Mouse (Mus musculus) neutrophil, adult 5-6 weeks (primary cell): Measurements from ENCODE around the gene Adnp. TPM values are rescaled to one million over a fixed set of nuclear protein-coding genes. Genes with fewer than 3 reads are reported as not detected.

Source experiments
- ATAC-seq: fragments of 151-379, 151-347 bp; 2 replicates; pipeline ENCODE4 v1.8.0; 2017; ENCODE audit warnings: mild to moderate bottlenecking, moderate TSS enrichment; ENCODE audit not compliant: insufficient number of reproducible peaks, poor library complexity, low FRiP score, severe bottlenecking; ENCODE audit errors: extremely low read depth
- total RNA-seq: library from RNA; stranded (forward); fragments of 200-1000 nt; gene quantifications from 2 replicates; pipeline ENCODE4 v1.2.3, GENCODE M21; 2017

The Adnp gene
- total RNA-seq, 1 experiment from 2014 or later: 8.1 TPM

DNA sequence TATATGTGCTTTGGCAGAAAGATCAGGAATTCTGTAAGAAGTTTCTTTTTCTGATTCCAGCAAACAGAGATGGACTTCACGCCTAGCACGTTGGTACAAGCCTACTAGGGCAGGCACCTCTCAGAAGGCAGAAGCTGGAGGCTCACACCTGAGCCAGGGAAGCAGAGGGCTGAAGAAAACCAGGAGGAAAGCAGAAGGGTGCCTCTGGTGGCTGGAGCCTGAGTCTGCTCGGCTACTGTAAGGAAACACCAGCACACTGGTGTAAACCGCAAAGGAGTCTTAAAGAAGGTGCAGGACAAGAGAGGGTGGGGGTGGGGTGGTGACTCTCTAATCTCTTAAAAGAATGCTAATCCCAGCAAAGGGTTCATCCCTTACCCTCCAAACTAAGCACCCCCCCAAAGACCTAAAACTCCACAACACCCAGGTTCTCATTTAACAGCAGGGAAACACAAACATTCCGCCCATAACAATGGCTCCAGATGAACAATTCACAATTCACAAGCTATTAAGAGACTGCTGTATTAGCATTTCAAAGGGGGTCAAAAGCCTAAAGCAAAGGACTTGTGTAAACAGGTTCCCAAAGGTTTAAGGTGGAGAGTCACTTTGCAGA is 7.0 kb upstream of the Adnp start:
- ATAC-seq: no peak

DNA sequence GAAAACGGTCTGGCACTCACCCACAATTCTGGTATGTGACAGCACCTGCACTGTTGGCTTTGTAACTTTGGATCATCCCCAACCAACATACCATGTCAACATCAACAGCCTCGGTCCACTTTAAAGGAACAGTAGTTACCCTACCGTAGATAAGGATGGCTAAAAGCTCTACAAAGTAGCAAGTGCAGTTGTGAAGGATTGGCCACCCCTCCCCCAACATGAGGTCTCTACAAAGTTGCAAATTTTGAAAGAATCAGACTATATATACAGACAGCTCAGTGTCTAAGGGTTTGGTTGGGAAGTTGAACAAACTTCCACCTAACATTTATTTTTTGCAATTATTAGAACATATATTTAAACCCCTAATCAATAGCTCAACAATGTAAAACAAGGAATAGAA is 971 bp upstream of the Adnp start:
- no peak for ATAC-seq

DNA sequence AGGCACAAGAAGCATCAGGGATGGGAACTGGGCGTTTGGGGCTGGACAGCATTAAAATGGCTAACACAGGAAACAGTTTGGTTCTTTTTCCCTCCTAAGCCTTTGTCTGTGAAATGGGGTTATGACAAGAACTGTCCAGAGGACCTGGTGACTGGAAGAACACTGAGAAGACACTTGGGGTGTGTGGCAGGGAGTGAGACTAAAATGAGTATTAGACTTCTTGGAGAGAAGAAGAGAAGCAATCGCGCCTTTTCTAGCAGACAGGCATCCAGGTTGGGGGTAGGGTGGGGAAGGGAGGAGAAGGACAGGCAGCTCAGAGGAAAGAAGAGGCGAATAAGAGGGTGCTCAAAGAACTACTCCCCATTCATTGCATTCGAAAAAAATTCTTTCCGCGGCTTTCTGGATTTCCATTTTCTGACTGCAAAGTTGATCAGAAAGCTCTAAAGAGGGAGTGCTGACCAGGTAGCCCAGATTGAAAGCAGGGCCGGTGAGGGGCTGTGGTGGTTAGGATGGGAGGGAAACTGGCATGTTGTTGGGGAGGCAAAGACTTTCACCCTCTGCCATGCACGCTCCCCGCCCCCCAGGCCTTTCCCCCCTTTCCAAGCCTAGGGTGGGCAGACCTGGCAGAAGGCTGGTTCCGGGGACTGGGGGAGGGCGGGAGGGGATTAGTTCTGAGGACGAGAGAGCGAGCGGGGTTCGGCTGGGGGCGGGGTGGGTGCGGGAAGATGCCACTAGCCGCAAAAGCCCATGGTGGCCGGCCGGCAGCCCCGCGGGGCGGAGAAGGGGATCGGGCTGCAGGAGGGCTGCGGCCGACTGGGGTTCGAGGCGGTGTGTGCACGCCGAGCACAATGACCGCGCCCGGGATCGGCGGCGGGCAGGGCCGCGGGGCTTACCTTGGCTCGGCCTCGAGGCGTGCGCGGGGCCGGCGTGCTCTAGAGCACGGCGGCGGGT is 956 bp downstream of the Adnp start:
- ATAC-seq: no peak

DNA sequence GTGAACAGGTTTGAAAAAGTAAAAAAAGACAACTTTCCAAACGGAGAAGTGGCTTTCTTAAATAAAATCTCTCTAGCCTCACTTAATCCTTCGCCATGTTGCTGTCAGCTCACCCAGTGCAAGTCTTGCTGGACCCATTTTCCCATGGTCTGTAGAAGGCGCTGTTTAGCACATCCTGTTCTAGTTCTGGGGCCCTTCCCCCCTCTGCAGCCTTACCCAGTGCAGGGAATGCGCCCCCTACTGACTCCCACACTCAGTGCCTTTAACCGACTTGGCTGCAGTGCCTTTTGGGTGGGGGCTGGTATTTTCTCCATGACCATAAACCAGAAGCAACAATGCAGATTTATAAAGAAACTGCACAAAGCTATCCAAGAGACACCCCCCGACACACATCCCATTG is 1.6 kb downstream of the Adnp start:
- peak; percentile 75 for ATAC-seq

DNA sequence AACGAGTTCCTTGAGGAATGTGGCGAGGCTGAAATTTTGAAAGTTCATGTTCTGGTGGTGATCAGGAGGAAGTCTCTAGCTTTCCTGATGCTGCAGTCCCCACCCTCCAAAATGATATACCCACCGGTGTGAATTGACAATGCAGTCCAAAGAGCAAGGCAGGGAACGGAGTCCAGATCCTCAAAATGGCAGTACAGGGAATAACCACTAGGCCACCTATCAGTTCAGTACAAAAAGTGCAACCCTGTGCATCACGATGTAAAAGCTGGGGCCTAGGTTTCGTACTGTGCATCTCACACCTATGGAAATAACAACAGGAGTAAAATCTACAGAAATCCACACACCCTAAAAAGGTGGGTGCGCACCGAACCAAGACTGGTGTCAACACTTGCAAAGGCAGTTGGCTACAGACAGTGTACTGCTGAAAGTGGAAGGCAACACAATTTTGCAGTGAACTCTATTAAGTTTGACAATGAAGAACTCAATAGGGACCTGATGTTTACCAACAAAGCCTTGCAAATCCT is 2.4 kb downstream of the Adnp start:
- no peak for ATAC-seq

DNA sequence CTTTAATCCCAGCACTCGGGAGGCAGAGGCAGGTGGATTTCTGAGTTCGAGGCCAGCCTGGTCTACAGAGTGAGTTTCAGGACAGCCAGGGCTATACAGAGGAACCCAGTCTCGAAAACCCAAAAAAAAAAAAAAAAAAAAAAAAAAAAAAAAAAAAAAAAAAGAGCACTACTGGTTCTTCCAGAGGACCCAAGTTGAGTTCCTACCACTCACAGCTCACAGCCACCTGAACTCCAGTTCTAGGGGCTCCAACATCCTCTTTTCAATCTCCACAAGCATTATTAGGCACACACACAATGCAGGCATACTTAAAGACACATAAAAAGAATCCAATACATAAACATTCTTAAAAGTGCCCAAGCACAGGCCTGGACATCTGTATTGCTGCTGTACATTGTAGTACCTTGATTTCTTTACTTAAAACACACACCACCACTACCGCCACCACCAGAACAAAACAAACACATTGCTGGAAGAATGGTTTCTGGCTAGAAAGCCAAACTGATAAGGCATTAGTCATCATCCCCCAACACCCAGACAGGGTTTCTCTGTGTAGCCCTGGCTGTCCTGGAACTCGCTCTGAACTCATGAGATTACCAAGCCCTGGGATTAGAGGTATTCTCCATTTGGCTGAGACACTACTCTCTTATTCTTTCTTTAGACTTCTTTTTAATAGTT is 6.8 kb downstream of the Adnp start:
- no peak for ATAC-seq

DNA sequence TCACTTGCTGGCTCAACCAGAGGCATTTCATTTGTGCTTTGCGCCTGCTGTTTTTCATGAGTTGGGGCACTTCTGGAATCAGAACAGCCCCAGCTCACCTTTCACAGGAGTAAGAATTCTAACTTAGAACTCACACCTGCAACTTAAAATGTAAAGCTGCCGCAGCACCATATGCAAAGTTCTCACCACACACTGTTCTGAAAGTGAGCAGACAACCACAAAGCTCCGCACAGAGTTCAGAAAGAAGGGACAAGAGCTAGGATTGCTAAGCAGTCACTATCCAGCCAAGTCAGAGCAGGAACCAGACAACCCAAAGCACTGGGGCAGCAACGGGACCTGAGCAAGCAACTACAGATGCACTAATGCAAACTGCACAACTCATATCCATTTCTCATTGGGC is 7.4 kb downstream of the Adnp start:
- ATAC-seq: no peak

DNA sequence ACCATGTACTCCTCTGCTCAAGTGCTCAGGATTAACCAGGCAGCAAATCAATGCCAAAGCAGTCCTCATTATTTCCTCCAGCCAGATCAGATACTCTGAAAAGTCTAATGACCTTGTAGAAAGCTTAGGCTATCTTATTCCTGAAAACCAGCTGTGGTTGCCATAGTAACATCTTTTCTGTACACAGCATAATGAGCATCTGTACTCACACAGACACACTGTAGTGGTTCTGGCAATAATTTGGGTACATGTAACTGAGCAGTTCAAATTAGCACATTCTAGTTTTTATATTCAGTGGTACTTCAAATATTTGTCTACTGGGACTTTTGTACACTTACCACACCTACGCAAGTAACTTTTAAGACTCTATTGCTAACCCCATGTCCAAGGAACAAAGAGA is 8.5 kb downstream of the Adnp start:
- ATAC-seq: no peak

DNA sequence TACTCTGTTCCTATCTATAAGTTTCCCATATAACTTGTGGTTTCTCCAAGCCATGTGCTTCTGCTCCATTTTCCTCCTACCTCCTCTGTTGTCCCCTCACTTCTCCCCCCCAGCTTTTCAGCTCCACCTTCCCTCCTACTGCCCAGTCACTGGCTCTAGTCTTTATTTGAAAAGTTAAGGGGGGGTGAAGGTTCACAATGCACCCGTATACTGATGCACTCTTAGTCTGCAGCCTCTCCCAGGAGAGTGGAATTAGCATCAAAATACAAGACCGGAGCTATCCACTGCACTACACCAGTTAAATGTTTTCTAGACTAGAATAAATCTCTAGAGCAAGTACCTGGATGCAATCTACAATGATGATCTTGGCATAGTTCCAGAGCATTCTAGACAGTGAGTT is 11.2 kb downstream of the Adnp start:
- no peak for ATAC-seq

DNA sequence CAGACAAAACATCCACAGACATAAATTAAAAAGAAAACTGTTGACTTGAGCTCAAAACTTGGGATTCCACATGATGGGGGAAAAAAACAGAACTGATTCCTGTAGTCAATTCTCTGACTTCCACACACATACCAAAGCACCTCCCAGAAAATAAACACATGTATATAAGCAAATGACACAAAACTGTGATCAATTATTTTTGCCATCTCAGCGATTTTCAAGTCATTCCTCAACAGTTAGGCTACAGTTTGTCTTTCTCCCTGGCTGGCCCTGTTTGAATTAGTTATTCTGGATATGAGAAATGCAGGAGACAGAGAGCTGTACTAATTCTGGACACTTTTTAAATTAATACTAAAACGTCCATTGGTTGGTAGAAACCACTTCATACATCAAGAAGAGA is 13.2 kb downstream of the Adnp start:
- no peak for ATAC-seq

DNA sequence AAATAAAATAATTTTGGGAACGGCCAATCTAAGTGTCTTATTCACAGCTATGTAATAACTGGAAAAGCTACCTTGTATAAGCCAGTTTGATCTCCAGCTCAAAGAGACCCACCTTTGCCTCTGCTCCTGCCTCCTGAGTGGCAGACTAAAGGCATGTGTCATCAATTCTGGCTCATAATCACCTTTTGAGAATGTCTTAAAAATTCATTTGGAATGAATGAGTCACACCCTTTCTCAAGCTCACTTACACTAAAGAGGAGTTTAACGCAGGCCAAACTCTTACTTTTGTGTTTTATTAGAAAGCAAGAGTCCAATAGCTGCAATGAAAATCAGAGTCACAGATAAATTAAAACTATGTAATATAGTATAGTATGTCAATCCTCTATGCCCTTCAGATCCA is 15.1 kb downstream of the Adnp start:
- ATAC-seq: no peak

DNA sequence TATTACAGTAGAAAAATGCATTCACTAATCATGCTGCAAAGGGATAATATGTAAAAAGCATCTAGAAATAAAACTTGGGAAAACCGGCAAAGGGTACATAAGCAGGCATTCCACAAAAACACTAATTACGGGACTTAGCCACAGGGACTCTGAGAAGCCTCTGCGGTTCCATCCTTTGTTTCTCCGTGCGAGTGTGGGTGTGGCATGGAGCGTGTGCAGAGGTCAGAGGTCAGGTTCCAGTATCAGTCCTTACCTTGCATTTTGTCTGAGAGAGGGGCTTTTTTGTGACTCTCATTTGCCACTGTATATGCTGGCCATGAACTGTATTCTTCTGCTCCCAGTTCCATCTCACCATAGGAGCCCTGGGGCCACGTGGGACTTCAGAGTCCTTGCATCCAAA is 31.0 kb downstream of the Adnp start:
- no peak for ATAC-seq

DNA sequence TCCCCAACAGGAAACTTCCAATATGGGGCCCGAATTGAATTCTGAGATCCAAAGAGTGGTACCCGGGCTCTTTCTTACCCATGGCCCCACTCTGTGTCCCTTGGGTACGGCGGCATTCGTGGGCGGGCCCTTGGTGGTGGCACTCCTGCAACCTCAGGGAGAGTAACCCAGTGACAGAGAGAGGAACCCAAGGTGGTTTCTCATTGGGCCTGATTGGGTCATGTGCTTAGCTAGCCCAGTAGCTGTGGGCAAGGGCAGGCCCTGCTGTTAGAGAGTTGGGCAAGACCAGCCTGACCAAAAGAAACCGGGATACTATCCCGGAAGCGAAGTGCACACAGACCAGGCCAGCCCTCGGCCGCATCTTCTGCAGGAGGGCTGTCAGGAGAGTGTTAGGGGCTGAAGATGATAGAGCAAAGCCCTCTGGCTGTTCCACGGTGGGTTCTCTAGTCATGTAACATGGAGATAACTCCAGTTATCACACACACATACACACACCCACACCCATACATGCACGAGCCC is 36.7 kb downstream of the Adnp start:
- ATAC-seq: peak; percentile 93

DNA sequence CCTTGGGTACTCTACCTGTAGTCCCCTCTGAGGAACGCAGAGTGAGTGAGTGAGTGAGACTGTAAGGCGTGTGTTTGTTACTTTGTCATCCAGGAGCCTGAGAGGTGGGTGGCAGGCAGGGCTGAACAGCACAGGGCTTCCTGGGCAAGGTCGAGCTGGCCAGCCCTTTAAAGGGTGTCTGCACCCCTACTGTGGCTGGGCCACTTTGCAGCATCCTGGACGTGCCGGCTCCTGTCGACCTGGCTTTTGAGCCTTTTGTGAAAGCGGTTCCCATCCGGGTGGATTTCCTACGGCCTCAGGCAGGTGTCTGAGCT is 37.2 kb downstream of the Adnp start:
- no peak for ATAC-seq

DNA sequence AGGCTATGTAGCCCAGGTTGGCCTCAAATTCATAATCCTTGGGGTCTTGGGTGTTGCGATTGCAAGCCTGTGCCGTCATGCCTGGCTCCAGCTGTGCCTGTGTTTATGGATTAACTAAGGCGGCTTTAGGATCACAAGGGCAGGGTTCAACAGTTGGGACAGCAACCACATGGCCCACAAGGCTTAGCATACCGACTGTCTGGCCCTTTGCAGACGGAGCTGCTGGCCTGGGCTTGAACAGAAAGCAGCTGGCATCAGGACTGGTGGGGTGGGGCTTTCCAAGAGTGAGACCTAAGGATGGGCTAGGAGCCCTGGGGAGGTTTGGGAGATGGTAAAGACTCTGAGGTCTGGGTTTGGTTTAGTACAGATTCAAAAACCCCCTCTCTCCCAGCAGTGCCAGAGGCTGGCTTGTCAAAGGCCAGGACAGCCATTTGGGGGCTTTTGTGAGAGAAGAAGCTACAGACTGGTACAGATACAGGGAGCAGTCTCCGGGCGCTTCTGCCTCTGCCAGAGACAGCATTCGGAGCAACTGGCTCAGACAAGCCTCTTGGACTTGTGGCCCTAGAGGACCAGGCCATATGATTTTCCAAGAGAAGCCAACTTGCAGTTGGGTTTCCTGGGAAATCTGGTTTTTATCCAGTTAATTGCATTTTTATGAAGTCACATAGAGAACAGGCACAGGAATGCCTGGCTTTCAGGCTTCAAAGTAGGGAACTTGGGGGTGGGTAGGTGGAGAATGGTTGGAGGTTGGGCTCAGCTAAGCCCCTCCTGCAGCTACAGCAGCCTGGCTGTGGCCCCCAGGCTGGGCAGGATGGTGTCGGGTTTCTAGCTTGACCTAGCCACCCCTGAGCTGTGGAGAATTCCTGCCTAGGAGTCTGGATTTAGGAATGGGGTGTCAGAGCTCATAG is 37.8 kb downstream of the Adnp start:
- no peak for ATAC-seq

DNA sequence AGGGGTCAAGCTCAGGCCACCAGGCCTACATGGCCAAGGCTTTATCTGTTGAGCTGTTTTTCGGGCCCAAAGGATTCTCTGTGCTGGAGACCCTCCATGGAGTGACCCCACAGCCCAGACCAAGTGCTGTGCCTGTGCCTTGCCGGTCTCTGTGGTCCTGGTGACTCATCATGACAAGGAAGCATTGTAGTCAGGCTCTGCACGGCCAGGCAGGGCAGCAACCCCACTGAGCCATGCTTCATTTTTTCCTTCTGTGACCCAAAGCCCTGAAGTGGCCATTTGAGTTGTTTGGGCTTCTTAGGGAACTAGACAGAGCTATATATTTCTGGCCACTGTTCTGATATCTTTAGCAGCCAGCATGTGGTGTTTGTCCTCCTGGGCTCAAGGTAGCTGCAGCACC is 39.1 kb downstream of the Adnp start:
- ATAC-seq: no peak

DNA sequence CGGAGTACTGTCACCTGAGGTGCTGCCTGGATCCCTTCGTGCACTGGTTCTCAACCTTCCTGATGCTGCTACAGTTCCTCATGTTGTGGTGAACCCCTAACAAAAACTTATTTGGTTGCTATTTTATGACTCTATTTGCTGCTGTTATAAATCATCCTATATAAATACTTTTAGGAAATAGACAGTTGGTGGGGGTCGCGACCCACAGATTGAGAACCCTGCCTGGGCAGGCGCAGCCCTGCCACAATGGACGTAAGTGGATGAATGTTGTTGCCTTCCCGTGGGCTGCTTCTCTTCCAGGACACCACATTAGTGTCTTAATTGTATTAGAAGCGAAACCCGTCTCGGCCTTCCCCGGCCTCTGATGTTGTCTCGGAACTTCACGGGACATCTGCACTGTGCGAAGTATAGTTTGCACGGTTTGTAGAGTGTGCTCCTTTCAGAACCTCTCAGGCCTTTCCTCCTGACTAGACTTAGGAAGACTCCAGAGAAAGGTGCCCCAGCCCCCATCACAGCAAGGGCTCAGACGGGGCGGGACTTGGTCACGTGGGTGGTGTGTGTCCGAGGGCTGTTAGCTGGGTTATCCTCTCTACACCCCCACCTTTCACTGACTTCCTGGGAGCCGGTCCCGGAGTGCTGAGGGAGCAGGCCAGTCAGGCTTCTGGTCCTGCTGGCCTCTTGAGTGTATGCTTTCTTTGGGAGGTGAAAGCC is 40.0 kb downstream of the Adnp start:
- no peak for ATAC-seq

DNA sequence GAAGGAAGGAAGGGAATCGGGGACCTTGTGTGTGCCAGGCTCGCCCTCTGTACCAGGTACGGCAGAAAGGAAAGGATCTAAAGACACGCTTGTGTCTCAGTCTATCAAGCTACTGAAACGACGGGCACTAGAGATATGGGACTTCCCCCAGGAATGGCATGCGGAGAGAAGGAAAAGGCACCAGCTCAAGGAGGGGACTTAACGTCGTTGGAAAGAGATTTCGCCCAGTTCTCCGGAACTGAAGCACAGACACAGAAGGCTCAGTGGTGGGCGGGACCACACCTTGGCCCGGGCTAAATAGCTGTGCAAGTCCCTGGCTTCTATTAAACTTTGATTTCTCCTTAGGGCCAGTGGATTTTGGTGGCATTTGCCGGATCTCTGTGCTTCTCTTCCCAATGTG is 44.9 kb downstream of the Adnp start:
- ATAC-seq: no peak
